Mouse (Mus musculus): ENCODE results near the gene 1700020A23Rik.

DNA sequence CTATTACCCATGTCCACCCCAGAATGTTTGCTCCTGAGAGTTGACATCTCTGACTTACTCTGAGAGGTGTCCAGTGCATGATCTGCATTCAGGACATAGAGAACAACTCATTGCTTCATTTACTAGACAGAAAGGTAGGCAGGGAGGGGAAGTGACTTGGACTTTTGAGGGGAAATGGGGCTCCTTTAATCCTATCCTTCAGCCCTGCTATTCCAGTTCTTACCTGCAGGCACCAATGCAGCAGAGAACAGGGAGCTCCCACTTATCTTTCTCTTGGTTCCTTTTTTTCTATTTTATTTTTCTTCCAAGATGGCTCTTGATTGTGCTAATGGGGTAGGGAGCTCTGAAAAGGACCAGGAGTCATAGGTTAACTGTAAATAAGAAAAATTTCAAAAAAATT lies 43.4 kb downstream of the 1700020A23Rik start:
- TF ChIP-seq POLR2A (IDR thresholded peaks at IDR 0.05; ENCODE audit: borderline replicate concordance, extremely low read depth, low read depth, low read length) = no peak
- no peak for TF ChIP-seq CTCF (IDR thresholded peaks at IDR 0.05; ENCODE audit: insufficient read depth, low read length)

Data from lung, adult 2 months (tissue).